Mouse (Mus musculus): ENCODE measurements around the gene Pkn2. TPM values are rescaled to one million over a fixed set of nuclear protein-coding genes. Genes with fewer than 3 reads are reported as not detected.

The Pkn2 gene
- total RNA-seq, 2 experiments from 2014 or later = 42.7 to 44.5 TPM

DNA sequence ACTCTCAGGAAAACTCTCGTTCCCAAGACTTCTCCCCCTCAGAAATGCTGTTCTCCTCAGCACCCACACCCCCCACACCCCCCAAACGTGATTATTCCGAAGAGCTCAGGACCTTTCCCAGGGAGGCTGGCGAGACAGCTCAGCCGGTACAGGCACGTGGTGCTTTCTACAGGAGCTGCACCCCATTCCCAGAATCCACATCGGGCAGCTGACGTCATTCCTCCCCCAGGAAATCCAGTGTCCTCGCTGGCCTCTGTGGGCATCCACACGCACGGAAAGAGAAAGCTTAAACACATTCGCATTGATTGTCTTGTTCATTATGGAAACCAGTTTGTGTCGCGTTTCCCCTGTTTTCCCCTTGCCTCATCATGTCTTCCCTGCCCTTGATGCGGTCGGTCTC, 132.7 kb downstream of the Pkn2 start:
- no peak for DNase-seq
- intact Hi-C loops (cut with DNase I) = no loop called here

DNA sequence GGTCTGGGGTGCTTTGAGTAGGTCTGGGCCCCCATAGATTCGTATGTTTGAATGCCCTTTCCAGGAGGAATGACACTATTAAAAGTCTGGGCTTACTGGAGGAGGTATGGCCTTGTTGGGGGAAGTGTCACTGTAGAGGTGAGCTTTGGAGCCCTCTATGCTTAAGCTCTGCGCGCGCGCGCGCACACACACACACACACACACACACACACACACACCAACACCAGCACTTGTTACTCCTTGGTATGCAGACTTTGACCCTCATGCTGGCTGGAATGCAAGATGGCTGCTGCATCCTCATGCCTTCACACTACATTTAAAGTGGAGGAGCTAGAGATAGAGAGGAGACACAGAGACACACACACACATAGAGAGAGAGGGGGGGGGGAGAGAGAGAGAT, 134.1 kb downstream of the Pkn2 start:
- intact Hi-C loops (cut with DNase I) = no loop called here
- DNase-seq = no peak

DNA sequence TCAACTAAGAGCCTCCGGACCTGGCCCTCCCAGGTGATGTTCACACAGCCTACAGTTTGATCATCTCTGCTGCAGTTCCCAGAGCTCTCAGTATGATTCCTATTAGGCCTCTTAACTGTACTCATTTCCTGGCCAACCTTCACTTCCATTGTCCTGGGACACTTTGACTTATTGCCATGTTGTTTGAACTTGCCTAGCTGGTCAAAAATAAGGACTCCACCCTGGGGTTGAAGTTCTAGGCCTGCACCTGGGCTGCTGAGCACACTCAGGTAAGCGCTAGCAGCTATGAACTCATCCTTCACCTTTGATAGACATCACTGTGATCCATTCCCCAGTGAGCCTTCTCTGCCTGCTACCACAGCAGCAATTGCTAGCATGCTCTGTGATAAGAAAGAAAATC, 136.7 kb downstream of the Pkn2 start:
- no peak for DNase-seq
- intact Hi-C loops (cut with DNase I) = no loop called here

DNA sequence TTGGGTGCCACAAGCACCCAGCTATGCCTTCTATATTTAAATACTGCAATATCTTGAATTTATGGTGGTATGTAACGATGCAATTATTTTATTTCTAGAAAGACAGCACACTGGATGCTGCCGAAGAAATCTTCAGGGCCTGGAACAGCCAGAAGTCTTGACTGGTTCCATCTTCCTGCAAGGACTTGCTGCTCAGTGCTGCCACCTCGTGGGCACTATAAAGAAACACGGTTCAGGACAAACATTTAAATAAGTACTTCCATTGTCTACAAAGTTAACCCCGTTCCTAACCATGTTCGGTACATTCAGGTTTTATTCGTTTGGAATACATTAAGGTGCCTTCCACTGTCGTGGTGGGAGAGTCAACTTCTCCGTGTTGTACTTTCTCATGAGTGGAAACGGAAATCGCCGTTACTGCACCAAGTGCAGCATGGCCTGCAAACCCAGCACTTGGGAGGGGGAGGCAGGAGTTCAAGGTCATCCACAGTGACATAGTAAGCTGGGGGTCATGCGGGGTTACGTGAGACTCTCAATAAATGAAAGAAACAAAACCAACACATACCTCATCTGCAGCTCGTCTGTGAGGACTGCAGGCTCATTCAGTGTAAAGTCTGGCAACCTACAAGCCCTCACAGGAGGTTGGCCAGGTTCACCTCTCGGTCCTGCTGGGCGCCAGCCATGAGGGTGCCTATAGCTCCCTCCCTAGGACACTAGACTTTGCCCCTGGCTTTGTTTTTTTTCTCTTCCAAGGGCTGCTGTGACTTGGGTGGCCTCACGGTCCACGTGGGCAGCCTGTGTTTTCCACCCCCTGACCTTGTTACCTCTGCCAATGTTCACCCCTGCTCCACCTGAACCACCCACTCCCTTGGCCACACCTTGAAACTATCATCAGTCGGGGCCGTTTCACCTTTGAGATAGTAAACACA, 137.6 kb downstream of the Pkn2 start:
- intact Hi-C loops (cut with DNase I) = no loop called here
- no peak for DNase-seq

Other genes with a start within 250 kb of the Pkn2 start
- 10 to 100 TPM in 1 of 2 experiments, 1 to 10 TPM in 1; 5.5 to 10.8 TPM for gene Kyat3, start 181.0 kb downstream of the Pkn2 start, total RNA-seq (2021)
- 10 to 100 TPM; 11.0 to 12.3 TPM for gene Gtf2b, start 117.0 kb downstream of the Pkn2 start, total RNA-seq (2021)

Data from gastrocnemius, postnatal 36 days (tissue).